Mouse (Mus musculus): ENCODE data around the gene 4833423E24Rik.

- TF ChIP-seq GATA1 (IDR thresholded peaks at IDR 0.05; ENCODE audit: borderline replicate concordance, low read length) = no peak
- no peak for TF ChIP-seq FLI1 (IDR thresholded peaks at IDR 0.05; ENCODE audit: low read length)
Observed at GRCm38 (mm10) chr2:85518879-85519278, at the start of gene 4833423E24Rik.
